Mouse (Mus musculus) A20 (cell line): Measurements from ENCODE around the gene Unc5a.

ENCODE experiments used
- DNase-seq: peaks from one replicate; pipeline ENCODE4 v3.0.0-alpha.2; 2011; ENCODE audit warnings: low read depth, low spot score

Unc5a gene

GRCm38 (mm10) chr13:54955695-54956471, 6.7 kb downstream of the Unc5a start:
- peak; percentile 7 for DNase-seq

GRCm38 (mm10) chr13:54957281-54957680, 8.1 kb downstream of the Unc5a start:
- DNase-seq = no peak

- DNase-seq = no peak
Measured at GRCm38 (mm10) chr13:54959059-54959701, 10.0 kb downstream of the Unc5a start.

GRCm38 (mm10) chr13:54959842-54960241, 10.6 kb downstream of the Unc5a start:
- no peak for DNase-seq

- DNase-seq = no peak
Measured at GRCm38 (mm10) chr13:54960491-54960890, 11.3 kb downstream of the Unc5a start.

GRCm38 (mm10) chr13:54965256-54965655, 16.0 kb downstream of the Unc5a start:
- peak; percentile 22 for DNase-seq

GRCm38 (mm10) chr13:54967501-54967900, 18.3 kb downstream of the Unc5a start:
- no peak for DNase-seq

- no peak for DNase-seq
Measured at GRCm38 (mm10) chr13:54968636-54969035, 19.4 kb downstream of the Unc5a start.

- DNase-seq = no peak
Measured at GRCm38 (mm10) chr13:54969513-54969912, 20.3 kb downstream of the Unc5a start.

GRCm38 (mm10) chr13:54970521-54971247, 21.5 kb downstream of the Unc5a start:
- peak; percentile 51 for DNase-seq

- no peak for DNase-seq
Measured at GRCm38 (mm10) chr13:54975546-54975945, 26.3 kb downstream of the Unc5a start.

GRCm38 (mm10) chr13:54978804-54979203, 29.6 kb downstream of the Unc5a start:
- no peak for DNase-seq

GRCm38 (mm10) chr13:54980957-54981356, 31.7 kb downstream of the Unc5a start:
- no peak for DNase-seq

GRCm38 (mm10) chr13:54983001-54983400, 33.8 kb downstream of the Unc5a start:
- no peak for DNase-seq

- peak; percentile 23 for DNase-seq
Measured at GRCm38 (mm10) chr13:54983614-54984013, 34.4 kb downstream of the Unc5a start.

GRCm38 (mm10) chr13:54987405-54987804, 38.2 kb downstream of the Unc5a start:
- DNase-seq = no peak

GRCm38 (mm10) chr13:54988181-54988760, 39.1 kb downstream of the Unc5a start:
- DNase-seq = no peak

- DNase-seq = no peak
Measured at GRCm38 (mm10) chr13:54992215-54992614, 43.0 kb downstream of the Unc5a start.

GRCm38 (mm10) chr13:54994576-54994975, 45.4 kb downstream of the Unc5a start:
- DNase-seq = no peak

- DNase-seq = no peak
Measured at GRCm38 (mm10) chr13:54995161-54995560, 46.0 kb downstream of the Unc5a start.

GRCm38 (mm10) chr13:54997568-54997967, 48.4 kb downstream of the Unc5a start:
- DNase-seq = no peak

GRCm38 (mm10) chr13:55000433-55000832, 51.2 kb downstream of the Unc5a start:
- DNase-seq = no peak
